Mouse (Mus musculus): ENCODE results near the gene Olfr145.

The Olfr145 gene

DNA sequence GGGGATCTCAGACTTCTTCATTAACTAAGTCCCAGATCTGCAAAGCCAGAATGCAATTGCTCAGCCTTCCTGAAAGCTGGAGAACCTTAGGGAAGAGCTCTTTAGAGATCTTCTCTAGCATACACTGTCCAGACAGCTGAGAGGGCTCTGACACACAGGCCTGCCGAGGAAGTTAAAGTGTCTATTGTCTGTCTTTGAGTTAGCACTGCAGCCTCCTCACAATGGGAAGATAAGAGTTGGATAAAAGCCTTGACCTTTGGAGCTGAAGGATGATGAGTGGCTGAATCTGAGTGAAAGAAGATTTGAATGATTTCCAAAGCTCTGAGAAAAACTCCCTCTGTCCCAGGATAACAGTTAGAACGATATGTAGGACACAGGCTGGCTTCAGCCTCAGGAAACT is at the start of gene Olfr145:
Olfr145 (plus strand) TSS at position 64 of the 400 bp plus-strand sequence.
- WGBS: 48% methylated on average over 2 of the region's 2 CpGs

DNA sequence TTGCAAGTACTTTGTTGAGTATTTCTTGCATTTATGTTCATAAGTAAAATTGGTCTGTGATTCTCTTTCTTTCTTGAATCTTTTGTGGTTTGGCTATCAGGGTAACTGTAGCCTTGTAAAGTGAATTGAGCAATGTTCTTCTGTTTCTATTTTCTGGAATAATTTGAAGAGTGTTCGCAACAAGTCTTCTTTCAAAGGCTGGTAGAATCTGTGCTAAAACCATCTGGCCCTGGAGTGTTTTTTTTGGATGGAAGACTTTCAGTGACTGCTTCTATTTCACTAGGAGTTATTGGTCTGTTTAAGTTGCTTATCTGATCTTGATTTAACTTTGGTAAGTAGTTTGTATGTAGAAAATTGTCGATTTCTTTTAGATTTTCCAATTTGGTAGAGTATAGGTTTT is 47.3 kb upstream of the Olfr145 start:
- WGBS: 56% methylated on average over 2 of the region's 2 CpGs

DNA sequence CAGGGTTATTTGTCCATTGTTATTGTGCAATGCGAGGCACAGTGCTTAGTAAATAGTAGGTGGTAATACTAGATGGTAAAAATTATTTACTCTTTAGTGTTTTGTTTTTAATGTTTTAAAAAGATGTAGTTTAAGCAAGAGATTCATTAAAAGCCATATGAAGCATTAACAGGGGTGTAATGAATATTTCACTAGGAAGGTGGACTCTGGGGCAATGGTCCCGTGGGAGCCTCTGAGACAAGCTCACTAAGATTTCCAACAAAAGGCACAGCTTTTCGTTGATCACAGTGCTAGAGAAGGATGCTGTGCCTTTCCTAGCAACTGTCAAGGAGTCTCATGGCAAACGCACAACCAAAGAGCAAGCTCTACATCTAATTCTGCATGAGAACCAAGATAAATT is 42.6 kb upstream of the Olfr145 start, which contains the start of gene Olfr877:
Olfr877 (plus strand) TSS at position 301 of the 400 bp plus-strand sequence.
- 78% methylated on average over 4 of the region's 4 CpGs for WGBS

DNA sequence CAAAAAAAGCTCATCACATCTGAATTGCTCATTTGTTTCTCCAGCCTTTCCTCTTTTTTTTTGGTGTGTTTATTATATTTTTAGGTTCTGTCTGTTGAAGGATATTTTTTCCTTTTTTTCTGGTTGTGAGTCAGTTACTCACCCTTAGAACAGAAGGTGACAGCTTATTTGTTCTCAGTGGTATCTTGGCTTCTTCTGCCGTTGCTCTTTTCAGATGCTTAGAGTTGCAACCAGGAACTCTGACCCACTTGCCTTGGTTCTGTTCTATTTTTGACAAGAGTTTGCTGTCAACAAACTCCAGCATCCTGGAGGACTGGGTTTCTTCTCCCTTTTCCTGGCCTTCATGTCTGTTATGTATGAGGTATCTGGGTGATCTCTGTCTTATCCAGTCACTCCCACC is 33.2 kb upstream of the Olfr145 start:
- WGBS: 42% methylated on average over 1 of the region's 1 CpGs

DNA sequence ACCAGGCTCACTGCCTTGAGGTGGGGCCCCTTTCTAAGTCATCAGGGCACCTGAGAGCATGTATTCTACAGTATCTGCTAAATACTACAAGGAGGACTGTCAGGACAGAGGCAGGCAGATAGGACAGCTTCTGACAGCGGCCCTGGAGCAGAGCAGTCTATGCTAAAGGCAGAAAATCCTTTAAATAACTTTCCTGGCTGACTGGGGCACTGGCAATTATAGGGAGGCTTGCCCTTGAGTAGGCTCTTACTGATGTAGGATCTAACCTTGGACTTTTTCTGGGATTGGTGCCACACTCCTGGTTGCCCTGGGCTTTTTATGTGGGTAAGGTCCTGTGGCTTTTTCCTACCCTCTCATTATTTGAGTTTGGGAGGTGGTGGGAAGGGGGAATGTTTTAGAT is 26.3 kb upstream of the Olfr145 start:
- 52% methylated on average over 1 of the region's 1 CpGs for WGBS

DNA sequence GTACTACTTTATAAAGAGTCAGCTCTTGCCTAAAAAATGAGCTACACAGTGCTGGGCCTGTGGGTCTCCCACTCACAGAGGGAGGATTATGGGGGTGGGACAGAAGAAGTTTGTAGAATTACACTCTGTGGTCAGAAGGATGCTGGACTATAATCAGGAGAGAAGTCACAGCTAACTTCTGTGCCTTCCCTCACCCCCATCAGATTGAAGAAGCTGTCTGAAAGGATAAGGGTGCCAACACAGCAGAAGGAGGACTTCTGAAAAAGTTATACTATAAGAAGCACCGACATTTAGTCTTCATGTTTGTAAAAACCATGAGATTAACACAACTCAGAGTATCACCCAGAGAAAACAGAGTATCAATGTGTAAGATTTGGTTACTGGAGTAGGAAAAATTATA is 25.4 kb upstream of the Olfr145 start:
- 45% methylated on average over 1 of the region's 1 CpGs for WGBS

DNA sequence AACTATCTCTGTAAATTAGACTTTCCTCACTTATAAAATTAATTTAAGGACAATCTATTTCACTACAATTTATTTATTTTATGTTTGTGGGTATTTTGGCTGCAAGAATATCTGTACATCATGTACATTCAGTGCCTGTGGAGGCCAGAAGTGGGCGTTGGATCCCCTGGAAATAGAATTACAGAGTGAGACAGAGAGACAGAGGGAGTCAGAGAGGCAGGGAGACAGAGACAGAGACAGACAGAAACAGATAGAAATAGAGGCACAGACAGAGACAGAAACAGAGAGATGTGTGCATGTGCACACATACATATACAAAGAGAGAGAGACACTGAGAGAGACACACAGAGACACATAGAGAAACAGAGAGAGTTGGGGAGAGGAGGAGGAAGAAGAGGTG is 25.0 kb upstream of the Olfr145 start:
- WGBS: 39% methylated on average over 1 of the region's 1 CpGs

DNA sequence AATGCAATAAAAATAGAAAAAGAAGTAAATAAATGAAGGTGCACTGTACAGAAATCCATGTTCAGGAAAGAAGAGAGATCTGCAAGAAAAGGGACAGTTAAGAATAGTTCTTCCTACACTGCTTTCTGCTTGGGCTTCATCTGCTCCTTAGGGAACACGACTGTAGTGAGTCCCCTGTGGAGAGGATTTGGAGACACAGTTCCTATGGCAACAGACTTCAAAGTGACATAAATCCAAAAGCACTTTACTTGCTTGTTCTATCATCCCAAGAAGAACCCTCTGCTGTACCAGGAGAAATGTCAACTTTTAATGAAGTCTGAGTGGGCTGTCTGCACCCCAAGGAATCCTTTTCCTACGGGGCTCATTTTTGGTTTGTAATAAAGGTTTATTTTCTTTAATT is 5.6 kb upstream of the Olfr145 start:
- WGBS: 16% methylated on average over 2 of the region's 2 CpGs

DNA sequence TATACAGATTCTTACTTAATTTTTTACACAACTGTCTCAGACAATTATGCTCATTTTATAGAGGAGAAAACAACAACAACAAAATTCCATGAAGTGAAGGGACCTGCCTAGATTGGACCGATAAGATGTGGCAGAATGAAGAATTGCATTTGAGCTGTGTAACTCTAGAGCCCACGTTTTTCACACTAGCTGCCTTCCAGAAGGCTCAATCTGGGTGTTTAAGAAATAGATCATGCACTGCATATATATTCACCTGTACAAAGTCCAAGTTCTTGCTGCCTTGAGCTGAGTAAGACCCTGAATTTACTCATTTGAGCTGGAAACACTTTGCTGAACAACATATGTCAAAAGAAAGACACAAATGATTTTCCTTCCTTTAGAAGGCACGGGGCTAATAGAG is 9.0 kb downstream of the Olfr145 start:
- WGBS: 43% methylated on average over 3 of the region's 3 CpGs

DNA sequence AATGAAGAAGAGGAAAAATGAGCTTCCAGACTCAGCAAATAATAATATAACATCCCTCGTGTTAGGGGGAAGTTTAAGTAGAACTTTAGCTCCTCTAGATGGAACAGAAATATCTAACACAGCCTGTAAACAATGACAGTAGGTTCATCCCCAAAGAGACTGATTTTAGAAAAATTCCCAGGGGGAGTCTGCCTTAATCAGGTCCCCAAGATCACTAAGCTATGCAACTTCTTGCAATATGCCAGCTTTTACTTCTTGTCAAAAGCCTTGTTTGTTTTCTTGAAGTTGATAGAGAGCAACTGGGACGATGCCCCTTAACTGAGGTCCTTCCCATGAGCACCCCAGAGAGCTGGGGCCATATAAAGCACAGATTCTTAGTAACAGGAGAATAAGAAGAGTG is 21.0 kb downstream of the Olfr145 start, which contains the start of gene Olfr878:
Olfr878 (plus strand) TSS at position 301 of the 400 bp plus-strand sequence.
- WGBS: 72% methylated on average over 2 of the region's 2 CpGs

DNA sequence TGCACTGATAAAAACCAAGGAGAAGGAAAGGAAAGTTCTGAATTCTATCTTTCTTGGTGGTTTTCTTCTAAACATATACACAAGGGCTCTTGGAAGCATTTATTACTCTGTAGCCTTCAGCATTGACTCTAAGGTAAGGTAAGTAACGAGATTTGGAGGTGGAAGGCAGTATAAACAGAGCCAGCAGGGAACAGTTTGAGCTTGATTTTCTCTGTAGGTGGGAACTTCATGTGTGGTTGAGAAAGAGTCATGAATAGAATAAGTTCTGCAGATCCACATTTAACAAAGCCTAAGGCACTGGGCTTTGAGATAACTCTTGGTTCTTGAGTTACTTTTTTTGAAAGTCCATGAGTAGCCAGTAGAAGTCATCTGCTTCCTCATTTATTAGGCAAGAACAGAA is 21.5 kb downstream of the Olfr145 start:
- WGBS: 37% methylated on average over 1 of the region's 1 CpGs

DNA sequence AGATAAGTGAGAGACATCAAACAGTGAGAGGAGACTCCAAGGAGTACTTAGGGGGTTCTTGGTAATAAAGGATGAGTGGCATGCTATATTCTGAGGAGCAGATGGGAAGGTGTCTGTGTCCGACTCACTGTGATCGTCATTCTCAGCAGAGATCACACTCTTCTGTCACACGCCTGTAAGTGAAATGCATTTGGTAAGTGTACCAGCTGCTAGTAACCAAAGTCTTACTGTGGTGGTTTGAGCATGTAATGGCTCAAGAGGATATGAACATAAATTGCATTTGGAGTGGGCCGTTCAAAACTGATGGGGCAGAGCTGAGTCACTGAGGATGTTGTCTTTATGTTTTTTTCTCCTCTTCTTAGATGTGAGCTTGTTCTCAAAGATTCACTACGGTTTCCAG is 27.7 kb downstream of the Olfr145 start:
- WGBS: 51% methylated on average over 5 of the region's 5 CpGs

DNA sequence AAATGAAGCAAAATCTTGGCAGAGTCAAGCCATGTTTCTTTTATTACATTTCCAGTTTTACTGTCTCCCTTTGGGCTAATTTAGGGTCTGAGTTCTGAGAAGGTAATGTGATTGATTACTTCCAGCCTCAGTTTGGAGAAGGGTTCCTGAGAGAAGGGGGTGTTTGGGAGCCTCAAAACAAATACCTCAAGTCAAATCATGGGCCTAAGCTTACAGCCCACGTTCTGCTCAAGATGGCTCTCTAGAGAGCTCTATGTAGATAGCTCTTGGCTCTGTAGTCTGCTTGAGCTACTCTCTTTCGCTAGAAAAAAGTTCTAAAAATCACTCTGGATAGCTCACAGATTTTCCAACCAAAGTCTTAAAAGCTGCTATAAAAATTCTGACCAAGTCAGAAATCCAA is 28.9 kb downstream of the Olfr145 start:
- WGBS: 59% methylated on average over 2 of the region's 2 CpGs

DNA sequence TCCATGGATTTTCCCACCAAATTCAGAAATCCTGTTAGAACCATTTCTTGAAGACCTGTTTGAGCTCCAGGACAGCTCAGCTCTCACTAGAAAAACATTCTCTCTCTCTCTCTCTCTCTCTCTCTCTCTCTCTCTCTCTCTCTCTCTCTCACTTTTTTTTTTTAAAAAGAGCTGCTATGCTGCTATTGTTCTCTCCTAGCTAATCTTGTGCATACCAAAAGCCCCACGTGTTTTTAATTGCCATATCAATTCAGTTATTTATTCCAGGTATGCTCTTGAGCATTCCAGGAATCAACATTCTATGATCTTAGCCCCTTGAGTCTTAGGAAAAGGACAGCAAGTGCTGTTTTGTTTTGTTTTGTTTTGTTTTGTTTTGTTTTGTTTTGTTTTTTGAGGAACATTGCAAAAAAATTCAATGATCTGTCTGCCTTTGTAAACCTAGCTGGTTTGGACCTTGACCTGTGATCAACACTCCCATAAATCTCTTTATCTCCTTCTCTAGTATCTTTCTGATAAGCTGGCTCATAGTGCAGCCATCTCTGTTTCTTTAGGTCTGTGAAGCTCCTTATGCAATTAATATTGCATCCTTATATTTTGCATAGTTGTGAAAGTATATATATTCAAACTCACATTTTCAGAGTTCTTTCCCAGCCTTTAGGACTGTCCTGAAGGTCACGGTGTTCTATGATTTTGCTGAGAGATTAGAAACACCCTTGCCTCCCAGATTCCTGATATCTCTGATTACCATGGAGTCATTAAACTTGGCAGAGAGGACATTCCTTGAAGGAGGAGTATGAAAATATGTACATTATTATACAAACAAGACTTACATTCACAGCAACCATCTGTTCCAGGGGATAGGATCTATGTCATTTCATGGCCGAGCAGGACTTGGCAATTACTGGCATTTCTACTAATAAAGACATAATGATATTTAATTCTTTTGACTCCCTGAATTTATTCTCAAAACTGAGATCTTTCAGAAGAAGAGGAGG is 29.8 kb downstream of the Olfr145 start:
- 63% methylated on average over 3 of the region's 3 CpGs for WGBS

DNA sequence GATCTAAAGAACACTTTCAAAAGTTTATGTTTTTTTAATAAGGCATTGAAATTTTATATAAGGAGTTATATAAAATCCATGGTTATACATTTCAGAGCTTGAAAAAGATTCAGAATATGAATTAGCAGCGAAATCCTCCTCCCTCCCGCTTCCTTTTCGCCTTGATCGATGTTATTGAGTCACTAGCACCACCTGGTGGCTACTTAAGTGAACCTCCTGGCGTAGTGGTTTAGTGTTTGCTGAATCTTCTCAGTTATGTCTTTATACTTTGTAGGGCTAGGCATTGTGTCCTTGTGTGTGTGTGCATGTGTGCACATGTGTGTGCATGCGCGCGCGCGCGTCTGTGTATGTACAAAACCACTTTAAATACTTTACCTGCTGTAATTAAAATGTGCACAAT is 36.0 kb downstream of the Olfr145 start:
- 6% methylated on average over 11 of the region's 11 CpGs for WGBS

DNA sequence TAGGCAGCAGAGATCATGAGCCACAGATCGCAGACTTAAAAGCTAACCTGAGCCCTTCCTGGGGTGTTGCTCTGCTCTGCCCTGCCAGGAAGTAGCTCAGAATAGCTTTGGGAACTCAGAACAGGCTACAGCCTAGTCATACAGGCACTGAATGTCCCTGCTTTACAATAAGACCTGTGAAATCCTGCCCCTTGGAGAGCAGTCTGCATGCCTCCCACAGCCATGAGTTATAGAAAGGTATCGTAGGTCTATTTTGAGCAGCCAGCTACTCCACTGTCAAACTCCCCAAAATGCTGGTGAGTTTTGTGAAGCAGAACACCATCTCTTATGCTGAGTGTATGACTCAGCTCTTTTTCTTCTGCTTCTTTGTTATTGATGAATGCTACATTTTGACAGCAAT is 44.6 kb downstream of the Olfr145 start:
- WGBS: 58% methylated on average over 2 of the region's 2 CpGs

Data from cerebral cortex, adult 2 months (tissue).